Mouse (Mus musculus): ENCODE measurements at regions not wholly inside any gene's neighbourhood (a gene's known extent, or its start where the extent isn't known, plus 50 kb on each side); places are given as distances from the start of the nearest gene placed in this dataset.

DNA sequence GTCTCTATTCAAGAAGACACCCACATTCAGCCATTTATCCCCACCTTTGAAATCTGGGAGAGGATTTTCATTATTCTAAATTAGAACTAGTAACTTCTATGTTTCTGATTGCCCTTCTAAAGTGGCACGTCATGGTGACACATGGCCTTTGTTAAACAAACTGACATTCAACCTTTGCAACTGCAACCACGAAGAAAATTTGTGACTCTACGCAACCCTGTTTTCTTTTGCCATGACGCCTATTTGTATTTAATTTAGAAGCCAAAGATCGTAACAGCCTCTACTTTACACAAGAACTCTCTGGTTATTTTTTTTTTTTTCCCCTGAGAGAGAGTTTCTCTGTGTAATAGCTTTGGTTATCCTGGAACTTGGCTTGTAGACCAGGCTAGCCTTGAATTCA is 93.2 kb downstream of the Dusp6 start:
- TF ChIP-seq ZNF384 (IDR thresholded peaks at IDR 0.05; ENCODE audit: low read depth, low read length): no peak
- no peak for TF ChIP-seq MAX (IDR thresholded peaks at IDR 0.05; ENCODE audit: low read length)
- no peak for TF ChIP-seq POLR2AphosphoS2 (IDR thresholded peaks at IDR 0.05; ENCODE audit: low read length)

All from MEL (cell line).